Mouse (Mus musculus): ENCODE results near the gene Tnpo1. TPM values are rescaled to one million over a fixed set of nuclear protein-coding genes. Genes with fewer than 3 reads are reported as not detected.

Gene Tnpo1
- polyA plus RNA-seq, 2 experiments = 10.5 to 13.6 TPM

DNA sequence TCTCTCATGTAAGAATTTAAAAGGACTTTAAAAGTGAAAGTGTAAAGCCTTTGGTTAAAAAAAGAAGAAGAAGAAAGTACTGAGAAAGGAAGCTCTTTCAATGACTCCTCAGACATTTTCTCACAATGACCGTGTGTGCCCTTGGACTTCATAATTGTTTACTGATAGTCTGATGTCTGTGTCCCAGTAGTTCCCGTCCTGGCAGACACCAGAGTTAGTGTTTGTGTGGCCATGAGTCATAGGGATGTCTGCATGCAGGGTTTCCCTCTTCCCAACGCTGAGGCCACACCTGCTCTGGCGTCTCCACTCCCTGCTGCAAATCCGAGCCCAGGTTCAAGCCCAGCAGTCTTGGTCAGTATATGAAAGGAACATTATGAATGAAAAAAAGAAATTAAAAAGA is 29.0 kb upstream of the Tnpo1 start:
- no peak overlapping the region for H3K27ac ChIP-seq
- DNase-seq (ENCODE audit: low read depth in 3 of 3, low spot score in 3 of 3) = no peak
- WGBS (ENCODE audit: insufficient replicate concordance) = 45% methylated on average over 5 of the region's 5 CpGs
- no peaks in the 10 kb centered on the region for H3K27me3 ChIP-seq (ENCODE audit: control insufficient read depth, insufficient read depth, low read length)
- TF ChIP-seq CTCF (IDR thresholded peaks at IDR 0.05; ENCODE audit: low read depth) = no peak
- no peak for TF ChIP-seq EP300 (IDR thresholded peaks at IDR 0.05; ENCODE audit: low read depth)
- H3K4me1 ChIP-seq (replicated peaks; ENCODE audit: control insufficient read depth in 2 of 2, insufficient read depth in 2 of 2, low read length in 1 of 2) = peaks cover 0 to 6% of the 10 kb centered on the region in 2 experiments; a peak in 2 of 4 replicates
- no peaks in the 10 kb centered on the region for H3K36me3 ChIP-seq (replicated peaks; ENCODE audit: control insufficient read depth, insufficient read depth, low read depth)
- H3K9me3 ChIP-seq (ENCODE audit: control insufficient read depth, low read length) = no peaks in the 10 kb centered on the region
- no peak overlapping the region for H3K9ac ChIP-seq (replicated peaks)
- no peak overlapping the region for H3K4me3 ChIP-seq (ENCODE audit: insufficient read depth in 1 of 2, low read depth in 2 of 2, low read length in 2 of 2)
- peak overlapping the region; percentile 15; the same call in 1 of the 2 replicates for H3K4me2 ChIP-seq (ENCODE audit: low read depth)
- ATAC-seq (ENCODE audit: insufficient read depth) = 0 out of 2 replicates have a peak, but pooled peaks have one; percentile 31

DNA sequence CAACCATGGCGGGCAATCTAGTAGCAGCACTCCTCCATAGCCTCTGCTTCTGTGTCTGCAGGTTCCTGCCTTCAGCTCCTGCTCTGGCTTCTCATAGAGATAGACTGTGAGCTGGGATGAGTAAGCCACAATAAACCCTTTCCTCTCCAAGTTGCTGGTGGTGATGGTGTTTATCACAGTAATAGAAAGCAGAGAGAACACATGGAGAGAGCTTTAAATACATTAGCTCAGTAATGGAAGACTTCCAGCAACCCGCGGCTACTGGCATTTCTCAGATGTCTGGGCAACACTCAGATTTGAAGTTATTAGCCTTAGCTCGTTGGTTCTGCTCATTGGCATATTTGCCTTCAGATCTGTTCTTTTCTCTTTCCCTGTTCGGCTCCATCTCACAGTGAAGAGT is 27.6 kb upstream of the Tnpo1 start:
- 68% methylated on average over 5 of the region's 5 CpGs for WGBS (ENCODE audit: insufficient replicate concordance)
- no peaks in the 10 kb centered on the region for H3K27me3 ChIP-seq (ENCODE audit: control insufficient read depth, insufficient read depth, low read length)
- TF ChIP-seq EP300 (IDR thresholded peaks at IDR 0.05; ENCODE audit: low read depth) (no peak), CTCF (IDR thresholded peaks at IDR 0.05; ENCODE audit: low read depth) (no peak)
- H3K4me1 ChIP-seq (replicated peaks; ENCODE audit: control insufficient read depth in 2 of 2, insufficient read depth in 2 of 2, low read length in 1 of 2) = peaks cover 0 to 6% of the 10 kb centered on the region in 2 experiments; a peak in 2 of 4 replicates
- H3K4me2 ChIP-seq (ENCODE audit: low read depth) = no peak overlapping the region
- no peak for ATAC-seq (ENCODE audit: insufficient read depth)
- H3K9ac ChIP-seq (replicated peaks) = no peak overlapping the region
- no peak overlapping the region for H3K4me3 ChIP-seq (ENCODE audit: insufficient read depth in 1 of 2, low read depth in 2 of 2, low read length in 2 of 2)
- DNase-seq (ENCODE audit: low read depth in 3 of 3, low spot score in 3 of 3) = no peak
- no peaks in the 10 kb centered on the region for H3K9me3 ChIP-seq (ENCODE audit: control insufficient read depth, low read length)
- H3K36me3 ChIP-seq (replicated peaks; ENCODE audit: control insufficient read depth, insufficient read depth, low read depth) = no peaks in the 10 kb centered on the region
- H3K27ac ChIP-seq = no peak overlapping the region

DNA sequence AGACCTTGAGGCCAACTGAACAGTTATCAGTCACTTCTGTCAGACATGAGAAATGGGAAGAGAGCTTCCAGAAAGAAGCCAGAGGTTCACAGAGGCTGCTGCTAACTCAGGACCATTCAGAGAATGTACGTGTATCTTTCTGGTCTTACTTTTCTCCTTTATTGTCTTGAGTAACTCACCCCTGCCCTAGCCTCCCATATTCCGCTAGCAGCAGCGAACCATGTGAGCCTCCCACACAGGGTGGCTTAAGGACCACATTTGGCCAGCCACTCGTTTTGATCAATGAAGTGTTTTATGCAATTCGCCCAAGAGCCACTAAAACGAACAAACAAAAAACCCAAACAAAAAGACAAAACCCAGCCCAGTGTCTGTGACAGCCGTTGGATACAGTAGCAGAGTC is 25.8 kb upstream of the Tnpo1 start:
- Histone ChIP-seq H3K27me3 (ENCODE audit: control insufficient read depth, insufficient read depth, low read length) (no peaks in the 10 kb centered on the region), H3K4me3 (ENCODE audit: insufficient read depth in 1 of 2, low read depth in 2 of 2, low read length in 2 of 2) (no peak overlapping the region), H3K4me2 (ENCODE audit: low read depth) (no peak overlapping the region), H3K9me3 (ENCODE audit: control insufficient read depth, low read length) (no peaks in the 10 kb centered on the region), H3K27ac (no peak overlapping the region), H3K4me1 (replicated peaks; ENCODE audit: control insufficient read depth in 2 of 2, insufficient read depth in 2 of 2, low read length in 1 of 2) (peaks cover 0 to 8% of the 10 kb centered on the region in 2 experiments; a peak in 2 of 4 replicates), H3K36me3 (replicated peaks; ENCODE audit: control insufficient read depth, insufficient read depth, low read depth) (no peaks in the 10 kb centered on the region), H3K9ac (replicated peaks) (no peak overlapping the region)
- DNase-seq (ENCODE audit: low read depth in 3 of 3, low spot score in 3 of 3) = no peak
- 65% methylated on average over 7 of the region's 7 CpGs for WGBS (ENCODE audit: insufficient replicate concordance)
- ATAC-seq (ENCODE audit: insufficient read depth) = no peak
- TF ChIP-seq CTCF (IDR thresholded peaks at IDR 0.05; ENCODE audit: low read depth) (no peak), EP300 (IDR thresholded peaks at IDR 0.05; ENCODE audit: low read depth) (no peak)

DNA sequence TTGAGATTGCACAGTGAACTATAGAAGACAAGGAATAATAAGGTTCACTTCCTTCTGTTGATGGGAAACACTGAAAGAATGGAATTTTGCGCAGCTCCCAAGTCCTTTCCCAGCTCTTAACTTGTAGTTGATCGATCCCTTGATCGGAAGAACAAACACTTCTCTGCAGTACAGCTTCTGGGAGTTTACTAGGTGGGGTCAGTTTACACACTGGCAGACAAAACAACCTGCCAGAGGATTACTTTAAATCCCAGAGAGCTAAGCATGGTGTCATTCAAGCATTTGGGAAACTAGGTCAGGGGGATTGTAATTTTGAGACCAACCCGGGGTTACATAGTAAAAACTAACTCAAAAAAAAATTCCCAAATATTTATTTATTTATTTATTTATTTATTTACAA is 22.0 kb upstream of the Tnpo1 start:
- 61% methylated on average over 4 of the region's 4 CpGs for WGBS (ENCODE audit: insufficient replicate concordance)
- TF ChIP-seq EP300 (IDR thresholded peaks at IDR 0.05; ENCODE audit: low read depth) (no peak), CTCF (IDR thresholded peaks at IDR 0.05; ENCODE audit: low read depth) (no peak)
- no peak overlapping the region for H3K4me3 ChIP-seq (ENCODE audit: insufficient read depth in 1 of 2, low read depth in 2 of 2, low read length in 2 of 2)
- no peak overlapping the region for H3K9ac ChIP-seq (replicated peaks)
- H3K9me3 ChIP-seq (ENCODE audit: control insufficient read depth, low read length) = no peaks in the 10 kb centered on the region
- H3K4me2 ChIP-seq (ENCODE audit: low read depth) = no peak overlapping the region
- H3K36me3 ChIP-seq (replicated peaks; ENCODE audit: control insufficient read depth, insufficient read depth, low read depth) = no peaks in the 10 kb centered on the region
- H3K27ac ChIP-seq = no peak overlapping the region
- no peaks in the 10 kb centered on the region for H3K27me3 ChIP-seq (ENCODE audit: control insufficient read depth, insufficient read depth, low read length)
- ATAC-seq (ENCODE audit: insufficient read depth) = no peak
- no peak for DNase-seq (ENCODE audit: low read depth in 3 of 3, low spot score in 3 of 3)
- H3K4me1 ChIP-seq (replicated peaks; ENCODE audit: control insufficient read depth in 2 of 2, insufficient read depth in 2 of 2, low read length in 1 of 2) = peaks cover 0 to 12% of the 10 kb centered on the region in 2 experiments; a peak in 2 of 4 replicates

DNA sequence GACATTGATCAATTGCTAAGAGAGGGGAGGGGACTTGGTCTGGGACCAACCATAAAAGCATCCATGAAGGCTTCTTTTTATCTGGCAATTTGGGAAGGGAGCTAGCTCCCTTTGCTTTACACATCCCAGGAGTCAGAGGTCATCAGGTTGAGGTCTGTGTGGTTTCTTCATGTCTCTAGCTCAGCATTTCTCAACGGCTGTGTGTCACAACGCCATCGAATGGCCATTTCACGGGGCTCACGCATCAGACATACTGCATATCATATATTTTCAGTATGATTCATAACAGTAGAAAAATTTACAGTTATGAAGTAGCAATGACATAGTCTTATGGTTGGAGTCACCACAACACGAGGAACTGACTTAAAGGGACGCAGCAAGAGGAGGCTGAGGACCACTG is 20.2 kb upstream of the Tnpo1 start:
- no peak for ATAC-seq (ENCODE audit: insufficient read depth)
- H3K27ac ChIP-seq = no peak overlapping the region

More for the DNA sequence above, 20.2 kb upstream of the Tnpo1 start:
- H3K36me3 ChIP-seq (replicated peaks; ENCODE audit: control insufficient read depth, insufficient read depth, low read depth) = no peaks in the 10 kb centered on the region
- no peak for TF ChIP-seq EP300 (IDR thresholded peaks at IDR 0.05; ENCODE audit: low read depth)
- no peak for TF ChIP-seq CTCF (IDR thresholded peaks at IDR 0.05; ENCODE audit: low read depth)
- no peaks in the 10 kb centered on the region for H3K9me3 ChIP-seq (ENCODE audit: control insufficient read depth, low read length)
- H3K9ac ChIP-seq (replicated peaks) = no peak overlapping the region
- H3K27me3 ChIP-seq (ENCODE audit: control insufficient read depth, insufficient read depth, low read length) = no peaks in the 10 kb centered on the region
- no peak for DNase-seq (ENCODE audit: low read depth in 3 of 3, low spot score in 3 of 3)
- 72% methylated on average over 7 of the region's 7 CpGs for WGBS (ENCODE audit: insufficient replicate concordance)
- no peak overlapping the region for H3K4me2 ChIP-seq (ENCODE audit: low read depth)
- peaks cover 4 to 17% of the 10 kb centered on the region in 2 experiments for H3K4me1 ChIP-seq (replicated peaks; ENCODE audit: control insufficient read depth in 2 of 2, insufficient read depth in 2 of 2, low read length in 1 of 2)
- H3K4me3 ChIP-seq (ENCODE audit: insufficient read depth in 1 of 2, low read depth in 2 of 2, low read length in 2 of 2) = no peak overlapping the region
